Mouse (Mus musculus) retina, adult 2 months (tissue): Measurements from ENCODE around the gene Slc38a9.
A peak's percentile ranks its signal among the peaks of the same experiment; 100 is the strongest.

ENCODE experiments used
- DNase-seq: peaks from one replicate; pipeline ENCODE4 v3.0.0-alpha.2; 2012; ENCODE audit warnings: low read depth, low spot score

The Slc38a9 gene

DNA sequence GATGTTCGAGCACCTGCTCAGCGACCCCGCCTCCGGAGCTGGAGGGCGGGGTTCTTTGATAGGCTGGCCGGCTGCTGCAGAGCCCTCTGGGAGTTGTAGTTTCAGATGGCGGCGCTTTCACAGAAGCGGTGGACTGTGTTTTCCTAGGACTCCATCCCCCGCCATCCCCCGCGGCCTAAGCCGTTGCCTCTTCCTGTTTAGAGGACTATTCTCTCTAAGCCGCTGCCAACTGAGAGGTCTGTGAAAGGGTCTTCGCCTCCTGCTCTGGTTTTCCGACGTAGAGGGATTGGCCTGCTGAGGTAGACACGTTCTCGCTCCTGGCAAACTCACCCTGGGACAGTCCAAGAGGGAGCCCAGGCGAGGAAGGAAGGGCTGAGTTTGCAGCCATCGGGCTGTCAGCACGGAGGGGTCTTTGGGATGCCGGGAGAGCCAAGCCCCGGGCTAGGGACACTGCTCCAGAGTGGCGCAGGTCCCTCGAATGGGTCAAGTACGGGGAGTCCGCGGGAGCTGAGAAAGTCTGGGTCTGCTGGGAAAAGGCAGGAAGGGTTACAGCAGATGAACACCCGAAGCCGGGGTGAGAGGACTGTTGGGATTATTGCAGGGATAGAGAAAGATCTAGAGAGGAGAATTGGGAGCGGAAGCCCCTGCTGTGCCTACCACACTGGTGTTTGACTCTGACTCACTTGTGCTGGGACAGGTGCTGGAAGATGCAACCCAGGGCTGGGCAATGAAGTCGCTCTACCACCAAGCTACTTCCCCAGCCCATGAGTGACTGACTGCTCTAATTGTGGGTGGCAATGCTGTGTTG, at the start of gene Slc38a9:
Gene Slc38a9 (plus strand): TSS at position 178 of the 808 bp plus-strand sequence.
- DNase-seq: peak; percentile 79

DNA sequence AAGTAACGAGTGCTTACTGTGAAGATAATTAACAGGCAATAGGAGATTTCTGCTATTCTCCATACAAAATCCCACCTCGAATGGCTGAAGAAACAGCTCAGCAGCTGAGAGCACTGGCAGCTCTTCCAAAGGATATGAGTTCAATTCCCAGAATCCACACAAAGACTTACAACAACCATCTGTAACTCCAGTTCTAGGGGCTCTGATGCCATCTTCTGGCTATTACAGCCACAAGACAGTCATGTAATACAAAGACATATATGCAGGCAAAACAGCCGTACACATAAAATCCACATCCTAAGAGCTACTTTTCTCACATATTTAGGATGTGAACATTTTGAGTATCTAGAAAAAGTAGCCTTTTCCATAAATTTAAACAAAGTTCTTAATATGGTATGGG, 39.0 kb upstream of the Slc38a9 start:
- no peak for DNase-seq

GRCm38 (mm10) chr13:112623656-112624055, 36.9 kb upstream of the Slc38a9 start:
- no peak for DNase-seq

GRCm38 (mm10) chr13:112624622-112625021, 35.9 kb upstream of the Slc38a9 start:
- DNase-seq: no peak

DNA sequence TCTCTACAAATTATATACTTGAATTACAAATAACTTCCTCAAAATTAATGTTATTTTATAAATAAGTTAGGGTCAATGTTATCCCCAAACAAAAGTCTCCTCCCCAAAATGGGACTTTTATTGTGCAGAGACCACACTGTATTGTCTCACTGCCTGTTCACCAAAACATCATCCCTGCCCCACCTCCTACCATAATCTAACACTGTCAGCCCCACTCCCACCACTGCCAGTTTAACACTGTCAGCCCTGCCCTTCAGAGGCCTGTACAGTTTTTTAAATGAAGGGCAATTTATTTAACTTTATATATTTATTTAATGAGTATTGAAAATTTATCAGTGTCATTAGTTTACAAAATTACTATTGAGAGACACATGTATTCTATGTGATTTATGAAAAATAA, 35.0 kb upstream of the Slc38a9 start:
- no peak for DNase-seq

DNA sequence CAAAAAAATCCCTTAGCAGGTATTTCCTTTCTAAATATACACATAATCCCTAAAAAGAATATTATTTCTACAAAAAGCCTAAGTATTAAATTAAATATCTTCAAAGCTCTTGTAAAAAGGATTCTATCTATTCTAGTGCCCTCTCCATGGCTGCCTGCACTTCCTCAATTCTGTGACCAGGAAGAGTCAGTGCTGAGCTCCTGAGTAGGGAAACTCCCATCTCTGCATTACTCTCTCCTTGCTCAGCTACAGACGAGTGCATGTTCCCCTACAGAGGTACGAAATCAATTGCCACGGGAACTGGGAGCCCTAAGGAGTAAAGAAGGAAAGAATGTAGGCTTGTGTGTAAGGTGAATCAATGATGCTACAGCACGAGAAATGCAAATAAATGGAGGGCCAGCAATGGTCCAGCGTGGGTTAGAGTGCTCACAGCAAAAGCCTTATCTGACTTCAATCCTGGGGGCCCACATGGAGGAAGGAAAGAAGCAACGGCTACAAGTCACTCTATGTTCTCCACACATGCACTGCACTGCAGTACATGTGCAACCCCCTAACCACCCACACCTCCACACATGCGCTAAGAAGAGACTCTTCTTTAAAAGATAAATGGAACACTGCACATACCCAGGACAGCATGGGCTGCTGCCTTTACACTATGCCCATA, 25.2 kb upstream of the Slc38a9 start:
- no peak for DNase-seq

DNA sequence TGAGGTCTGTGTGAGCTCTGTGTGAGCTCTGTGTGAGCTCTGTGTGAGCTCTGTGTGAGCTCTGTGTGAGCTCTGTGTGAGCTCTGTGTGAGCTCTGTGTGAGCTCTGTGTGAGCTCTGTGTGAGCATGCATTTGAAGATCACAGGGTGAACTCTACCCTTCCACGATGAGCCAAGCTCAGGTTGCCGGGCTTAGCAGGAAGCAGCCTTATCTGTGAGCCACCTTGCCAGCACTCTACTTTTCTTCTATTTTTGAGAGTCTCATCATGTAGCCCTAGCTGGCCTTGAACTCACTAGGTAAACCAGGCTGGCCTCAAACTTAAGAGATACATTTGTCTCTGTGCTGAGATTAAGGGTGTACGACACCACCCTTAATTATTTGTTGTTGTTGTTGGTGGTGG, 24.1 kb upstream of the Slc38a9 start:
- no peak for DNase-seq

DNA sequence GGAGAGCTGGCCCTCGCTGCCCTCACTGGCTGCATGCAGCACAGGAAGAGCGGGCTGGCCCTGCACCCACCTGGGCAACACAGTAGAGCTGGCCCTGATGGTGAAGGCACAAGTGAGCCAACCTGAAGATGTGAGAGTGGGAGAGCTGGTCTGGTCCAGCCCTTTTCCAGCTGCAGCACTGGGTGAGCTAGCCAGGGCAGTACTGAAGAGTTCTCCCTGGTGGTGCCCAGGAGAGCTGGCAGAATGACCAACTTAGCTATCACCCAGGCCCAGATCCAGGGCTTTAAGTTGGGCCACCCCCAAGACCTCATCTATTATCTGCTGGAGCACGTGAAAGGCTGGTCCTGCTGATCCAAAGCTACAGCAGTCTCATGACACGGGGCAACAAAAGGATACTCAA, 21.4 kb upstream of the Slc38a9 start:
- DNase-seq: no peak

DNA sequence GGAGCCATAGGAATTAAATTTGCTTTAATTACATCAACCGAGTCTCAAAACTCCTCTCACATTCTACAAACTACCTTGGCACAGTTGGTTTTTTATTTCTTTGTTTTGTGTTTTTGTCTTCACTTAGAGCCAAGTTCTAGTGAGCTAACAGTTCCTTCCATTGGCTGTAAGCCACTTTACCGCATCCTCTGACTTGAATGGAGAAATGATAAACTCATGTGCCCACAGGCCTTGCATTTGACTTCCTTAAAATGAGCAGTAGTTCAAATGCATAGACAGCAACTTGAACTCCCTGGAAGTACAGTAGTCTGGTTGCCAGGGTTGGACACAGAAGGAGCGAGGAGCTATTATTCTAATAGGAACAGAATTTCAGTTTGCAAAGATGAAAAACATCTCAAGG, 17.7 kb upstream of the Slc38a9 start:
- DNase-seq: no peak

DNA sequence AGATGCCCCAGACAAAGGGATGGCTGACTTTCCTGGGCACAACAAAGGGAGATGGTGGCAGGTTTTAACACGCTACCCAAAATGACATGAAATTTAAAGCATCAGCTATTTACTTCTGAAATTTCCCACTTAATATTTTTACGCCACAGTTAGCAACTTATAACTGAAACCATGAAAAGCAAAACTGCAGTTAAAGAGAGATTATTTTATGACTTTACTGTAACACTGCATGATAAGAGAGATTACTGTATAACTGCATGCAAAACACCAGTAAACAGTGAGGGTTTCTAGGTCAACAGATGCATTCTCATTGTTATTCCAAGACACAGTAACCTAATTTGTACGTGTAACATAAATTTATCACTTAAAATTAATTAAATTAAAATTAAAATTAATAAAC, 15.6 kb upstream of the Slc38a9 start:
- DNase-seq: no peak

DNA sequence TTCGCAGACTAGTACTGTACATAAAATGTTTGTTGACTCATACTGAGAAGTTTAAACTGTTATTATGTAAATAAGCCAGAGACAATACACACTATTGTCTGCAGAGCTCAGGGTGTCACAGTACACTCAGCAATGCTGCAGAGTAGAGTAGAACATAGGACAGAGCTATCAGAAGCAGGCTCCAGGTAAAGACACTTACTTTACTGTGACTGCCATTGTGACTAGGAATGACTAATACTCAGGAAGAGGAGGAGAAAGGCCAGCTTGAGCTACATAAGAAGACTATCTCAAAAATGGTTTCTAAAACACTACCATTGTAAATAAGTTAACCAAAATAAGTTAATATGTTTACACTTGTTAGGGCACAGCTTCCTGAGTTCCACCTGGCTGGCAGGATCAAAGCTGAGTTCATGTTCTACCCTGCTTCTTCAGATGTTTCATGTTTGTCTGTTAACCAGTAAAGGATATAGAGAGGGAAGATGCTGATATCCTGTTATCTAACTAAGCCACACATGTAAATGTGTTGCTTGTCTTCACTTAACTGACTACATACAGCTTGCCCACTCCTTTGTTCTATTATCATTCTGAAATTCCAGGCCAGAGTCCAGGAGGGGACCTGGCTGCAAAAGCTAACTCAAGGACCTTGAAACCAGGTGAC, 14.9 kb upstream of the Slc38a9 start:
- DNase-seq: no peak

DNA sequence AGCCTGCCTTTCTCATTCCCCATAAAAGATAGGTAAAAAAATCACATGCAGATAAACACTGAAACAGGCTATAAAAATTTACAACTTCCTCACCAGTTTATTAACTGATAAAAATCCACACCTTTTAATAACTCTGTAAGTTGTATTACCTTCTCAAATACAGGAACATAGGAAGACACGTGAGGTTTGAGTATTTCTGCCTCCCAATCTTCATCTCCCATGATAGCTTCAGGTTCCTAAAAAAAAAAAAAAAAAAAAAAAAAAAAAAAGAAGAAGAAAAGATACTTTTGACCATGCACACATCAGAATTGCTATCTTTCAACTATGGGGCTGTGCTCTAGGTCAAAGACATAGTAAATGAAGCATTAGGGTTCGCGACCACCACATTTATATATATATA, 9.4 kb upstream of the Slc38a9 start:
- no peak for DNase-seq

DNA sequence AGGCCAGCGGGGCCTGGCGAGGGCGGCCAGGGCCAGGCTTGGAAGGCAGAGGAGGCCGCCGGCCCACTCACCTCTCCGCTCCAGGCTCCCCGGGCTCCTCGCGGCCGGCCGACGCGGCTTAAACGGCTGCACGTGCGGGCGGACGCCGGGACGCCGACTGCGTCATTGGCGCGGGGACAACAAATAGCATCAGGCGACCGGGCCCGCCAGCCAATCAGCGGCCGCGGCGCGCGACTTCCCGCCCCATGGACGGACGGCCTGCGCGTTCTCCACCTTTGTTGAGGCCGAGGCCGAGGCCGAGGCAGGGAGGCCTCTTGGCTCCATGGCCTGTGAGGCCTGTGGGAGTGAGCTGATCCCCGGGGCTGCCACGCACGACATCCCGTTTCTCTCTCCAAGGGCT, 8.3 kb upstream of the Slc38a9 start, which contains the start of gene Ddx4:
Gene Ddx4 (minus strand): TSS at position 271 of the 400 bp plus-strand sequence.
- DNase-seq: no peak

DNA sequence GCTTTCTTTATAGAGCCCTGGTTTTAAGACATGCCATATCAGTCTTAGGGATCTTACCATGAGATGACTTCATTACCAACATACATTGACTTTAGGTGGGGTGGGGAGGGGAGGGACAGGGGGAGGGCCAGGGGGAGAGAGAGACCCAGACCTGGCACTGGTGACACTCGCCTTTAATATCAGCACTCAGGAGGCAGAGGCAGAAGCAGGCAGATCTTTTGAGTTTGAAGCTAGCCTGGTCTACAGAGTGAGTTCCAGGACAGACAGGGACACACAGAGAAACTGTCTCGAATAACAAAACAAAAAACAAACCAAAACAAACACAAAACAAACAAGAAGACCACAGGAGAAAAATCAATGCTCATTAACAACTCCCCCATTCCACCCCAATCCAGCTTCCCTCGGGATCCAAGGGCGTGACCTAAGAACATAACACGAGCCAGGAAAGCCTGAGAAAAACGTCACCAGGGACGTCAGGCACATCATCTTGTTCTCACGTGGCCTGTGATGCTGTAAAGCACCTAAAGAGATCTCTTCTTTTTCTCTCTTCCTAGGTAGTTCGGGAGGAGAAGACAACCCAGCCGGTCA, 471 bp upstream of the Slc38a9 start:
- no peak for DNase-seq

- DNase-seq: no peak
Observed at GRCm38 (mm10) chr13:112661687-112662086, 1.1 kb downstream of the Slc38a9 start.

- no peak for DNase-seq
Observed at GRCm38 (mm10) chr13:112666433-112667024, 6.0 kb downstream of the Slc38a9 start.

GRCm38 (mm10) chr13:112667215-112667614, 6.7 kb downstream of the Slc38a9 start:
- no peak for DNase-seq

- DNase-seq: no peak
Observed at GRCm38 (mm10) chr13:112671708-112672107, 11.2 kb downstream of the Slc38a9 start.

- no peak for DNase-seq
Observed at GRCm38 (mm10) chr13:112672797-112673196, 12.2 kb downstream of the Slc38a9 start.

DNA sequence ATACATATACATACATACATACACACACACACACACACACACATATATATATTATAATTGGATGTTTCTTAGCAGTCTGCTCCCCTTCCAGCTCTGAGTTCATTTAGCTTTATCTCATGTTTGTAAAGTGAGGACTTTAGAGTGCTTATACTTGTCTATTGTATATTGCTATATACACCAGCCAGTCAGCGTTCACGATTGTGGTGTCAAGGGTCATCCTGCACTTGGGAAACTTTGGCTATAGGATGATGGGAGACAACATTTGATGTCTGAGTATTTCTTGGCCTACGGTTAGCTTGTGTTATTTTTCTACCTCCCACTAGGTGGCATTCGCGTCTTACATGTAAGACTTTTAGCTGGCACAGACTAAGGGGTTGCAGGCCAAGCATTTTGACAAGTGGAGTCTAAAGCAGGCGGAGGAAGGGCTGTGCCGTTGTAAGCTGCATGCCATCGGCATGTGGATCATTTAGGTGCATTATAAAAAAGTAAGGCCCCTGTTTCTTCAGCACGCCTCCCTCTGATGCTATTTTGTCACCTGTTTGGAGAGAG, 13.4 kb downstream of the Slc38a9 start:
- DNase-seq: peak; percentile 60

- DNase-seq: no peak
Observed at GRCm38 (mm10) chr13:112678154-112678553, 17.6 kb downstream of the Slc38a9 start.
